Mouse (Mus musculus) embryo, embryonic 9.5 days (tissue): ENCODE data around the gene Vmn1r220.
"Not testable (repeated sequence)": the region's sequence is repeated elsewhere in the genome, so short reads cannot be mapped to it uniquely, and the experiment has no call there.

Source experiments
- DNase-seq: peaks from one replicate; pipeline ENCODE4 v3.0.0-alpha.2; 2017; ENCODE audit errors: extremely low spot score

Vmn1r220 gene

GRCm38 (mm10) chr13:23187875-23188274 is at the start of gene Vmn1r220:
TSS of gene Vmn1r220 (minus strand) at chr13:23187975.
- DNase-seq = no peak

GRCm38 (mm10) chr13:23235847-23236246 is 48.1 kb upstream of the Vmn1r220 start, which contains the start of gene Vmn1r222:
TSS of gene Vmn1r222 (minus strand) at chr13:23235947.
- not testable (repeated sequence) for DNase-seq

GRCm38 (mm10) chr13:23213827-23214226 is 26.1 kb upstream of the Vmn1r220 start, which contains the start of gene Vmn1r221:
TSS of gene Vmn1r221 (plus strand) at chr13:23214127.
- not testable (repeated sequence) for DNase-seq

GRCm38 (mm10) chr13:23203885-23204284 is 16.1 kb upstream of the Vmn1r220 start:
- DNase-seq = not testable (repeated sequence)

- not testable (repeated sequence) for DNase-seq
Measured at GRCm38 (mm10) chr13:23166471-23166870, 21.3 kb downstream of the Vmn1r220 start.

DNA sequence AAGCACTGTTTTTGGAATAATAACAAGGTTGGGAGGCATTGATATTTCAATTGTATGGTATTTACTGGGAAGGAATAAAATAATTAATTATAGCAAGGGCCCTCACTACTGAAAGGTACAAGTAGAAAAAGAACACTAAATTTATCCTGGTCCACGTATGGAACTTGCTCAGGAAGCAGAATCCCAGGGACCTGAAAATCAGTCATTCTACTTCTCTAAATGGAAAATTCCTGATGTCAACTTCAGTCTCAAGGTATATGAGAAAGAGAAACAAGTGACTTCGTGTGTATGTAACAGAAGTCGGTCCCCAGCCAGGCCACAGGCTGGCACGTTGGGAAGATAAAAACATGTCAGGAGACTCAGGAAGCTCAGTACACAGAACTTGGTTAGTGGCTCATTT is 28.8 kb downstream of the Vmn1r220 start, which contains the start of gene Vmn1r219:
Gene Vmn1r219 (plus strand): TSS at position 301 of the 400 bp plus-strand sequence.
- no peak for DNase-seq

DNA sequence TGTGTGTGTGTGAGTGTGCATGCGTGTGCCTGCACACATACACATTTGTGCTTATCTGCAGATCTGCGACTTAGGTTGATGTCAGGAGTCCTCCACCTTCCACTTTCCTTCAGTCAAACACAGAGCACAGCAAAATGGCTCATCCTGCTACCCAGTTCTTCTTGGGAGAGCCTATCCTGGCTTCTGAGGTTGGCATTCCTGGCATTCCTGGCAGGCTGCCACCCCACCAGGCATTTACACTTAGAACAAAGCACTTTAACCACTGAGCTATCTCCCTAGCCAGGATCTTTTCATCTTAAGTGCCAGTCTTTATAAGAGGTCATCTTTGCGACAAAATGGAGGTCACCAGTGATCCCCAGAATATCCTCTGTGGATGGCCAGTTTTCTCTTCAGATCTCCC is 29.9 kb downstream of the Vmn1r220 start:
- DNase-seq = peak; percentile 2

DNA sequence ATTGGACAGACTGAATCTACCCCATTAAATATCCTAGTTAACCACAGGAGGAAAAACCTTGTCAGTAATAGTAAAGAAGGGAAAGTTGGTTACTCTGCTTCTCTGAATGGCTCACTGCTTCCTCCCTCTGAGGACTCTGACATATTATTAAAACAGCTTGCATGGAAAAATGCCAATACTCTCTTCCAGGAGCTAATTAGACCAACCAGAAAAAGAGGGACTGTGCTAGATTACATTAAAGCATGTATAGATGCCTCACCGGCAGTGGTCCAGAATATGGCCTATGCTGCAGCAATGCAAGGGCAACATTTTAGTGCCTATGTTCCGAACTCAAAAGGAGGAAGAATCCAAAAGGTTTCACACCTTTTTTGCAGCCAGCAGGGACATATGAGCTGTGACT is 48.9 kb downstream of the Vmn1r220 start:
- DNase-seq = no peak

DNA sequence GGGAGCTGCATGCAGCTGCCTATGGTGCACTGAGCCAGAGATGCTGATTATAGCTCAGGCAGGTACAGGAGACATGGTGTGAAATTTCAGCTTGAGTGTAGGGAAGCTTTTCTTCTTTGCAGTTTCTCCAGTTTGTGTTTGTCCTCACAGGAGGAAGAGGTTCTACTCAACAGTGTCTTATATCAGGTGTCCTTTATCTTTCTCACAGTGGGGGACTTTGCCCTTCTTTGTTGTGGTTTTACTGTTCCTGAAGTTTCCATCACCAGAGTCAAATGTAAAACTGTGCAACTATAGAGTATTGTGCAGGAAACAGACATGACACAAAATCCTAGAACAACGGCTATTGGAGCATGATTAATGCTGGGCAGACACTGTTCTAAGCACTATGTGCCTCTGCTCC is 54.3 kb downstream of the Vmn1r220 start:
- DNase-seq = no peak

DNA sequence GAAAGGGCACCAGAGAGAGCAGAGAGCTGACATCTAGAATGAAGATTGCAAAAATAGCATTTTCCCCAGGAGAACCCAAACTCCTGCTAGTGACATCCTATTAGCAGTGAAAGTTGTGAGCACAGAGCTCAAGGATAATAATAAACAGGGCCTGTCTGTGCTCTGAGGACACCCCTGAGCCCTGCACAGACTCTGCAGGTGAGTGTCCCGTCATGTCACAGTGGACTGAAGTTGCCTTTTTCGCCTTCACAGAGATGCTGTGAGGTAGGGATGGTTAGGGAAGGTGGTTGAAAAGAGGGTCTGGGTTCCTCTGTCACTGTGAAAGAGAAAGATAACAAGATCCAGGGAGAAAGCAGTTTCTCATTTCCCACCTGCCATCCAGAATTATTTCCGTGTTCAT is 54.7 kb downstream of the Vmn1r220 start, which contains the start of gene Vmn1r218:
Gene Vmn1r218 (plus strand): TSS at position 57 of the 400 bp plus-strand sequence.
- no peak for DNase-seq
